Mouse (Mus musculus): ENCODE results near the gene Zbtb16. TPM values are rescaled to one million over a fixed set of nuclear protein-coding genes. Genes with fewer than 3 reads are reported as not detected.

The Zbtb16 gene
- polyA plus RNA-seq, 1 experiment = 1.8 TPM

DNA sequence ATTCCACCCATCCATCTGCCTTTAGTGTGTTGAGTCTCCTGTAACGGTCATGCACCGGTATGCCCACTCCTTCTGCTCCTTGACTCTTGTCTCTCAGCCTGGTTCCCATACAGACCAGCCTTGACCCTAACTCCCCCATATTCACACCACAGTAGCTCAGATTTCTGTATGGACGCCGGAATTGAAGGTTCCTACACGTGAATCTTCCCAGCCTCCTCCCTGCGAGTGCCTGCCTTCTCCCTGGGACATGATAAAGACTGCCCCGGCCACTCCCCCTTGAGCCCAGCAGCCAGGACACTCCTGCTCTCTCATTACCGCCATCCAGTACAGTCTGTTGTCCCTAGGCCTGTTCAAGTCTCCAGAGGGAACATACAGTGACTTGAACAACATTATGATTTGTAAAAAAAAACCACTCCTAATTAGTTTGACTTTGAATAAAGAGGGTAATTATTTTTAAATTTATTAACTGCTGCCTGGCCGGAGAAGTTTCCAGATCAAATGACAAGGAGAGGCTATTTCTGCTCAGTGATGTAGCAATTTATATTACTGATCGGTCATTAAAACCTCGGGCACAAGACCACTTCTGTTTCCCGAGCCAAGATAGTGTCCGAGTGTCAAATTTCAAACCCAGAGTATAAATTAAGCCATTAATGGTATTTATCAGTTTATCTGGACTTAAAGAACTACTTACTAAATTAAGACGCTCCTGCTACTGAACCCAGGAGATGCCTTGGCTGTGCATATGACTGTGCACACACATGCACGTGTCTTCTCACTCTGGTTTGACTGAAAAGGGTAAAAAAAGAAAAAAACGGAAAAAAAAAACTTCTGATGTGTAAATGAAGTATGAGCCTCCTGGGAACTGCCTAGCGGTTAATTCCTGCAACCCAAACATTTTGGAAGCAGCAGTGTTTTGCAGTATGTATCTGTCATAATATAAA lies 125.4 kb downstream of the Zbtb16 start:
- no peaks in the 10 kb centered on the region for H3K36me3 ChIP-seq (ENCODE audit: control insufficient read depth, insufficient read depth, low read length)
- WGBS = 70% methylated on average over 17 of the region's 17 CpGs
- H3K27me3 ChIP-seq (ENCODE audit: control insufficient read depth, insufficient read depth, low read length) = no peaks in the 10 kb centered on the region
- TF ChIP-seq POLR2A (IDR thresholded peaks at IDR 0.05; ENCODE audit: low read depth, low read length) = no peak
- TF ChIP-seq CTCF (IDR thresholded peaks at IDR 0.05; ENCODE audit: extremely low read depth, insufficient read length, insufficient replicate concordance, low read depth, low read length) = no peak
- no peak overlapping the region for H3K27ac ChIP-seq (ENCODE audit: insufficient read depth, low read depth, low read length)
- no peak overlapping the region for H3K4me3 ChIP-seq (ENCODE audit: low read depth, low read length)
- H3K4me1 ChIP-seq (ENCODE audit: control insufficient read depth, insufficient read depth, insufficient read length, low read length) = peaks cover 7% of the 10 kb centered on the region

GRCm38 (mm10) chr9:48707824-48708229 lies 128.2 kb downstream of the Zbtb16 start:
- WGBS = 34% methylated on average over 6 of the region's 6 CpGs
- Histone ChIP-seq H3K36me3 (ENCODE audit: control insufficient read depth, insufficient read depth, low read length) (no peaks in the 10 kb centered on the region), H3K27ac (ENCODE audit: insufficient read depth, low read depth, low read length) (peak overlapping the region; percentile 48; the same call in 1 of the 2 replicates), H3K4me1 (ENCODE audit: control insufficient read depth, insufficient read depth, insufficient read length, low read length) (peaks cover 7% of the 10 kb centered on the region), H3K4me3 (ENCODE audit: low read depth, low read length) (no peak overlapping the region), H3K27me3 (ENCODE audit: control insufficient read depth, insufficient read depth, low read length) (no peaks in the 10 kb centered on the region)
- no peak for TF ChIP-seq CTCF (IDR thresholded peaks at IDR 0.05; ENCODE audit: extremely low read depth, insufficient read length, insufficient replicate concordance, low read depth, low read length)
- no peak for TF ChIP-seq POLR2A (IDR thresholded peaks at IDR 0.05; ENCODE audit: low read depth, low read length)

DNA sequence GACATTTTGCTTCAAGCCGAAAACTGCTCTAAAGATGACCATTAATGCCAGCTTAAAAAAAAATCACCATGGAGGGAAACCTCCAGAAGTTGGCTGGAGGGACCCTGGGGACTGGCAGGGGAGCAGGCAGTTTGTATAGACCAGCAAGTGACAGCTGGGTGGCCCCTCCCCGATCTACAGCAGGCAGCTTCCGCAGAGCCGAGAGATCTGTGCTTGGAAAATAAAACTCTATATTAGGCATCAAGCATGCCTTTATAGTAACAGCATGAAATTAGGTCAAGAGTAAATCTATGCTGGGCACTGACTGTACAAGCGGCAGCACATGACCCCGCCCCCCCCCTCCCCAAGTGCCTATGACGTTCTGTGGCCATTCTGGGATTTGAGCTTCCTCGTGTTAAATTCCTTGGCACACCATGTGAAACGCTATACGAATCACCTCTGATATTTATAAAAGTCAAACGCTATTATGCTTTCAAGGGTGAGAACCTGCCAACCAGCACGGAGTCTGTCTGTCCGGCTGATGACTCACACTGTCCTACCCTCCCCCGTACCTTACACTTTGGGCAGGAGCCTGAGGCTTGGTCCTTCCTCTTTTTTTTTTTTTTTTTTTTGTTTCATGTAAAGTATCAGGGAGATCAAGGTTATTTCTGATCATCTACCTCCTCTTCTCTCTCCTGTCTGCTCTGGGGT lies 128.7 kb downstream of the Zbtb16 start:
- H3K4me3 ChIP-seq (ENCODE audit: low read depth, low read length) = no peak overlapping the region
- peaks cover 7% of the 10 kb centered on the region for H3K4me1 ChIP-seq (ENCODE audit: control insufficient read depth, insufficient read depth, insufficient read length, low read length)
- WGBS = 24% methylated on average over 14 of the region's 14 CpGs
- TF ChIP-seq POLR2A (IDR thresholded peaks at IDR 0.05; ENCODE audit: low read depth, low read length) = no peak
- TF ChIP-seq CTCF (IDR thresholded peaks at IDR 0.05; ENCODE audit: extremely low read depth, insufficient read length, insufficient replicate concordance, low read depth, low read length) = no peak
- H3K27me3 ChIP-seq (ENCODE audit: control insufficient read depth, insufficient read depth, low read length) = no peaks in the 10 kb centered on the region
- H3K36me3 ChIP-seq (ENCODE audit: control insufficient read depth, insufficient read depth, low read length) = no peaks in the 10 kb centered on the region
- peak overlapping the region; percentile 48; the same call in 1 of the 2 replicates for H3K27ac ChIP-seq (ENCODE audit: insufficient read depth, low read depth, low read length)

- TF ChIP-seq POLR2A (IDR thresholded peaks at IDR 0.05; ENCODE audit: low read depth, low read length) = no peak
- H3K27me3 ChIP-seq (ENCODE audit: control insufficient read depth, insufficient read depth, low read length) = no peaks in the 10 kb centered on the region
- no peaks in the 10 kb centered on the region for H3K4me1 ChIP-seq (ENCODE audit: control insufficient read depth, insufficient read depth, insufficient read length, low read length)
- 78% methylated on average over 4 of the region's 4 CpGs for WGBS
- H3K4me3 ChIP-seq (ENCODE audit: low read depth, low read length) = no peak overlapping the region
- H3K36me3 ChIP-seq (ENCODE audit: control insufficient read depth, insufficient read depth, low read length) = no peaks in the 10 kb centered on the region
- H3K27ac ChIP-seq (ENCODE audit: insufficient read depth, low read depth, low read length) = no peak overlapping the region
Observed at GRCm38 (mm10) chr9:48701296-48701695, 134.7 kb downstream of the Zbtb16 start.

- TF ChIP-seq CTCF (IDR thresholded peaks at IDR 0.05; ENCODE audit: extremely low read depth, insufficient read length, insufficient replicate concordance, low read depth, low read length) (no peak), POLR2A (IDR thresholded peaks at IDR 0.05; ENCODE audit: low read depth, low read length) (no peak)
- Histone ChIP-seq H3K27me3 (ENCODE audit: control insufficient read depth, insufficient read depth, low read length) (no peaks in the 10 kb centered on the region), H3K4me1 (ENCODE audit: control insufficient read depth, insufficient read depth, insufficient read length, low read length) (no peaks in the 10 kb centered on the region), H3K27ac (ENCODE audit: insufficient read depth, low read depth, low read length) (no peak overlapping the region), H3K4me3 (ENCODE audit: low read depth, low read length) (no peak overlapping the region), H3K36me3 (ENCODE audit: control insufficient read depth, insufficient read depth, low read length) (no peaks in the 10 kb centered on the region)
- 77% methylated on average over 8 of the region's 8 CpGs for WGBS
Observed at GRCm38 (mm10) chr9:48700871-48701270, 135.2 kb downstream of the Zbtb16 start.

- Histone ChIP-seq H3K27ac (ENCODE audit: insufficient read depth, low read depth, low read length) (no peak overlapping the region), H3K4me1 (ENCODE audit: control insufficient read depth, insufficient read depth, insufficient read length, low read length) (peaks cover 3% of the 10 kb centered on the region; the same call in 1 of the 2 replicates), H3K27me3 (ENCODE audit: control insufficient read depth, insufficient read depth, low read length) (no peaks in the 10 kb centered on the region; the same call in 1 of the 2 replicates), H3K36me3 (ENCODE audit: control insufficient read depth, insufficient read depth, low read length) (no peaks in the 10 kb centered on the region), H3K4me3 (ENCODE audit: low read depth, low read length) (no peak overlapping the region)
- 59% methylated on average over 2 of the region's 2 CpGs for WGBS
- no peak for TF ChIP-seq CTCF (IDR thresholded peaks at IDR 0.05; ENCODE audit: extremely low read depth, insufficient read length, insufficient replicate concordance, low read depth, low read length)
- no peak for TF ChIP-seq POLR2A (IDR thresholded peaks at IDR 0.05; ENCODE audit: low read depth, low read length)
Observed at GRCm38 (mm10) chr9:48697470-48697815, 138.6 kb downstream of the Zbtb16 start.
